Mouse (Mus musculus) adipocyte (in vitro differentiated cells): ENCODE results near the gene Stt3b.

ENCODE experiments used
- DNase-seq: peaks from one replicate; pipeline ENCODE4 v3.0.0-alpha.2; 2016; ENCODE audit warnings: low spot score

Gene Stt3b

DNA sequence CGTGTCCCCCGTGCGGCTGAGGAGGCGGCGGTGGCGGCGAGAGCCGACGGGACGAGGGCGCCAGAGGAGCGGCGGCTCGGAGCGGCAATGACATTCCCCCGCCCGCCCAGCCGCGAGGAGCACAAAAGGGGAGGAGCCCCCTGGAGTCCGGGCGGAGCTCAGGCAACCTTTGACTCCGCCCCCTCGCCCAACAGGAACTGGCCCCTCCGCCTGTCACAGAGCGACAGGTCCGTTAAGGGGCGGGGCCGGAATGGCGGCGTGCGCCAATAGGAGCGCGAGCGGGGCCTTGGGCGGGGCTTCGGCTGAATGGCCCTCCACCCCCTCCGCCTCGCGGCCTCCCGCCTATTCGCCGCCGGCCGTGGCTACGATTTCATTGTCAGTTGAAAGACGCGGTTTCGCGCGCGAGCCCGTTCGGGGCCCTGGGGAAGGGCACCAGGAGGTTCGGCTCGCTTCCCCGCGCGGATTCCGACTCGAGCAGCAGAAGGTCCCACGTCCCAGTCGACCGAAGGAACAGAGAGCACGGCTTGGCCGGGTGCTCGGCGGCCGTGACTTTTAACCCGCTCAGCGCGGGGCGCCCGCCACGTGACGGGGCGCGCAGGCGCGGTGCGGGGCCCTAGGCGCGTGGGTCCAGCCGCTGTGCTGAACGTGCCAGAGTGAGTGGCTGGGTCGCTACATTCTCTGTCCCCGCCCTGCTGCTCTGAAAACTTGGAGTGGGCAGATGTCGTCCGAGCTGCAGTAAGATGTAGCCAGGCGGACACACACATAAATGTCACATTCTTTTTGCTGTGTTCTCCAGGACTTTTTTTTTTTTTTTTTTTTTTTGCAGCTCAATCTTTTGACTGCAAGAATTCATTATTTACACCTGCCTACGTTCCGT, at the start of gene Stt3b:
Gene Stt3b, minus strand, starts transcription at position 76 of the 877 bp plus-strand sequence.
- DNase-seq: peak; percentile 98

DNA sequence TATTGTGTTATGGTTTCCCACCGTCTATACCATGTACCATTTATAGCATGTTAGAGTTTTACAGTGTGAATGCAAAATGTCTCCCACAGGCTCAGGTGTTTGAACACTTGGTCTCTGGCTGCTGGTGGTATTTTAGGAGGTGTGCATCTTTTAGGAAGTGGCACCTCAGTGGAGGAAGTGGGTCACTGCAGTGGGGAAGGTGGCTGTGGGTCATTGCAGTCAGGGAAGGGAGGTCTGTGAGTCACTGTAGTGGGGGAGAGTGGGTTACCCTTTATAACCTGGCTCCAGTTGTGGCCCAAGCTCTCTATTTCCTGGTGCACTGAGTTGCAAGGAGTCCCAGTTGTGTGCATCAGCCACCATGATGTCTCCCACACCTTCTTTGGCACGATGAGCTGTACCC, 48.2 kb upstream of the Stt3b start:
- DNase-seq: no peak

DNA sequence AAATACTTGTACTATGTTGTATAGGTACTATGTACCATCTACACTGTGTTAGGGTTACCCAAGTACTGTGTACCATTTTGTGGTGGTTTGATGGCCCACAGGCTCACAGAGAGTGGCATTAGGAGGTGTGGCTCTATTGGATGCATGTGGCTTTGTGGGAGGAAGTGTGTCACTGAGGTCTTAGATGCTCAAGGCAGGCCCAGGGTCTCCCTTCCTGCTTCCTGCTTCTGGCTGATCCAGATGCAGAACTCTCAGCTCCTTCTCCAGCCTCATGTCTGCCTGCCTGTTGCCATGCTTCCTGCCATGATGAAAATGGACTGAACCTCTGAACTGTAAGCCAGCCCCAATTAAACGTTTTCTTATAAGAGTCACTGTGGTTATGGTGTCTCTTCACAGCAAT, 47.8 kb upstream of the Stt3b start:
- DNase-seq: no peak

DNA sequence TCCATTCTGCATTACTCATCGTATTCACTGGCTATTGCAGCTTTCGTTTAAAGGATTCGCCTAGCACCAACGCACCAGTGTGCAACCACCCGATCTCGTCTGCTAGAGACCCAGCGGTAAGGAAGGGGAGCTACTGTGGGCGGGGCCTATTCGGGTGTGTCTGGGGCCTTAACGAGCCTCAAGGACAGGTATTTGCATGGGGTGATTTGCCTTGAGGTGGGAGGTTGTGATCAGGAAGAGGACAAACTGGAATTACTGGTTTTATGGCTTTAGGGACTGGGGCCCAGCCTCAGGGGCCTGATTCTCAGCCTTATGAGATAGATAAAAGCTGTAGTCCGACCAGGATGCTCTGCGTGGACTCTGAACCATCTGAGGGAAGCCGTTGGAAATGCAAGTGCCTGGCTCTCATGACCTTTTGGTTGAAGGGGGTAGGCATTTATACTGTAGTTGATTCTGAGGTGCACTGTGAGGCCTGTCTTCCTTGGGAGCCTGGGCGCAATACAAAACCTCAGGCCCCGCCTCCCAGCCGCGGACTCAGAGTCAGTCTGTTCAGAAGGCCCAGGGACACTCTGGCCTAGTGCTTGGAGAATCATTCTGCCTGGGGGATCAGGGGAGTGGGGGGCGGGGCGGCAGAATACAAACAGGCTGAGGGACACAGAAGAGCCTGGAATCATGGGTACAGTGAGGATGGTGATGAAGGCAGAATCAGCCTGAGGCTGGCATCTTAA, 46.7 kb upstream of the Stt3b start:
- DNase-seq: no peak

DNA sequence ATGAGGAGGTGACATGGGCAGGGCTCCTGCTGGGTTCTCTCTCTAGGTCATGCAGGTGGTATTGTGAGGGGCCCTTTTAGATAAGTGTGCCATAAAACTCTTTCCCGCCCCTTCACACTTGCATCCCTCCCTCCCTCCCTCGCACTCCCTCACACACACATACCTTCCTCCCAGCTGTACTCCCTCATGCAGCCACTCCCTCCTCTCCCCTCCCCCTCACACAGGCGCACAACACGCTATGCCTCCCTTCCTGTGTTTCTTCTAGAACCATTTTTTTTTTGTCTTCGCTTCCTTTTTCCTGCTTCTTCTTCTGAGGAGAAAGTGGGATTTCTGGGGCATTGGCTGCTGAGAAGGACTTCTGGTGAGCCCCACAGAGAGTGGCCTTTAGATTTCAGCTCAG, 45.8 kb upstream of the Stt3b start:
- DNase-seq: no peak

DNA sequence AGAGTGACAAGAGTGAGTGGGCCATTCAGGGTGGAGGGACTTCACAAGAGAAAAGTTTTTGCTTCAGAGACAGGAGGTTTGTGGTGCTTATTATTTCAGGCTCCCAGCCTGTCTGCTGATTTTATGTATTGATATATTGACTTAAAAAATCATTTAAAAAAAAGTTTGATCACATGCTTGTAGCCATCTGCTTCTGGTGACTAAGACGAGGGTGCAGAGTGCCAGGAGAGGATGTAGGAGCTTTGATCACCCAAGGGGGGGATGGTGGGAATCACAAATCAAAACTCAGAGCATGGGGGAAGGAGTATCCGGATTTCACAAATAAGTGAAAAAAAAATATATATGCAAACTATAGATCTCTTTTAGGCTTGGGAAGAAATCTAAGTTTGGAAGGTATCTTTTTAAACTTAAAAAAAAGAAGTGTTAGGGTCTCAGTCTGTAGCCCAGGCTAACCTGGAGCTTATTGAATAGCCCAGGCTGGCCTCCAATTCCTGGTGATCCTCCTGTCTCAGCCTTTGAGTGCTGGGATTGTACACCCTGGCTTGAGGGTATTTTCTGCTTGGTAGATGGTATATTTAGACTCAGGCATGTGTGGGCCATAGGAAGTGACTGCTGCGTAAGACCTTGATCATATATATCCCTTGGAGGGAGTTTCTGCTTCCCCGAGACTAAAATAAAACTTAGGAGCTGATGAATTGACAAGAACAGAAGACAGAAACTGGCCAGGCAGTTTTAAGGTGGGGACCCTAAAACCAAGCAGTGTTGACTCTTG, 39.7 kb upstream of the Stt3b start:
- no peak for DNase-seq

DNA sequence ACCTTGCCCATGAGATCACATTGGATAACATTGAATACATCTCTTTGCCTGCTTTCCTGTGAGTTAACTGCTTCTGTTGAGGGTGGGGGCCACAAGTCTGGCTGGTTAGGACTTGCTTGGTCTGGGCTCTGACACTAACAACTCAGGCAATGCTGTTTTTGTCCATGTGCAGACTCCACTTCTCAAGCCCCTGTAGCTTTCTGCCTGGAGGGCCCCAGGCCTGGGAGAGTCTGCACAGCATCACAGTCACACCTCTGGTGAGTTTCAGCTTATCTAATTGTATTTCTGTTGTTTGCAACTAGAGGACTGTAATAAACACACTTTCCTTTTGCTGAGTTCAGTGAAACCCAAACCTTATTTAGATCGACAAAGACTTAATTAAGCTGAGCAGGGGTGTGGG, 38.9 kb upstream of the Stt3b start:
- no peak for DNase-seq

DNA sequence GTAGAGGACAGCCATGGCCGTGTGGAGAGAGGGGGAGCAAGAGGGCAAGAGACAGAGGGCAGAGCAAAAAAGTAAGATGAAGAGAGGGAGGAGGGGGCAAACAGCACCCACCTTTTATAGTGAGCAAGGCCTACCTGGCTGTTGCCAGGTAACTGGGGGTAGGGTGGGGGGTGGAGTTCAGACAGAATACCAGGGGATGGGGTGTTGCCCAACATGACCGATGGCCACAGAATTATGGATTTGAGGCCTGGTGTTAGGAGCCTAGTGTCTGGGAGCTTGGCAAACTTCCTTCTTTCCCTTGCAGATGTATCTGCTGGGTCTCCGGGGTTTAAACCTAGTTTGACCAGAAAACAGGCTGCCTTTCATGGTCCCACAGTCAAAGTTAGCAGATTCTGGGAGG, 34.7 kb upstream of the Stt3b start:
- DNase-seq: no peak

DNA sequence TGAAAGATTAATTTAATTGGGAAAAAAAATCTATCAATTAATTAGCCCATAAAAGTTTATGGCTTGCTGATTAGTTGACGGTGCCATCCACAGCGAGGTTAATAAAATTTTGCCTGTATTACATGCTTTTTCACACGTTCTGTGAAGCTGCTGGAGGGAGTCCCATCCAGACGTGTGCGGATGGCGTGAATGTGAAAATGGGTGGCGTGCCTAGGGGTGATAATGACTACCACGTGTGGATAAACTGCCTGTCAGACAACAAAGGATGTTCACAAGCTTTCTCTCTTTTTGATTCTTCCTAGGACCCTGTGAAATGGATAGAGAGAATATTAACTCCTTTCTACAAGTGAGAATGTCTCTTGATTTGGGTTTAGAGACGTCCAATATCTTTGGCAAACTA, 31.4 kb upstream of the Stt3b start:
- DNase-seq: no peak

DNA sequence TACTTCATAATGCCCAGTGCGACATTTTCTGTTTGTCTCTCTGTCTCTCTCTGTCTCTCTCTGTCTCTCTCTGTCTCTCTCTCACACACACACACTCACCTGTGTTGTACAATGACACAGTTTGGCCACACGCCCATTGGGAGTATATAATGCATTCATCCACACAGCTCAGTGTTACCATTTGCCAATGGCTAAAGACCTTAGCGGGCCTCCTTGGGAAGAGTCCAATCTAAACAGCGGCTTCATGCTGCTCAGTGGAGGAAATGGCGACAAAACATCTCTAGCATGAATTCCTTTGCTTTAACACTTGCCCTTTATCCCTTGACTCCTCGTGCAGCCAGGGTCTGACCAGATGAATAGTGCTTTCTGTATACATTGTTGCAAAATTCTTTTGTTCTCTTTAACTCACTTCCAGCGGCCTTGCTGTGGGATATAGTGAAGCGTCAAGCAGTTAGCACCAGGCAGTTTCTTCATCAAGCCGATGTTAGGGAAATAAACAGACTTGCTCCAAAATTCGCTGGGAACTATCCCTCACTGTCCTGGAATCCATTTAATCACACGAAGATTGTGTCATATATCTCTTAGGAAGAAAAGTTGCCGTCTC, 30.1 kb upstream of the Stt3b start:
- DNase-seq: peak; percentile 28

DNA sequence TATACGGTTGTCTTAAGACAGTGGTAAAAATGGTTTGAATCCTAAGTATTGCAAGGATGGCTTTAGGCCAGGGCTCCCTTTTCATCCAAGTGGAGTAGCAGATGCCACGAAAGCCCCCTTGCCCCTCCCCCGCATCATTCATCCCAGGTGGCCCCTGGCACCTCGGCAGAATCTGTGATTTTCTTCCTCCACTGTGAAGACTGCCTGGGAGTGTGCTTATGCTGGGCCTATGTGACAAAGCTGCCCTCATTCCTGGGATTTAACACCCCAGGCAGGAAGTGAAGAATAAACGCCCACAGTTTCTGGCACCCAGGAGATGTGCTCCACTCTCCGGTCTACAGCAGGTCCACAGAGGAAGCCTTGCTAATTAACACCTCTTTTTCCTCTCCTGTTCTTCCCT, 28.6 kb upstream of the Stt3b start:
- DNase-seq: no peak

DNA sequence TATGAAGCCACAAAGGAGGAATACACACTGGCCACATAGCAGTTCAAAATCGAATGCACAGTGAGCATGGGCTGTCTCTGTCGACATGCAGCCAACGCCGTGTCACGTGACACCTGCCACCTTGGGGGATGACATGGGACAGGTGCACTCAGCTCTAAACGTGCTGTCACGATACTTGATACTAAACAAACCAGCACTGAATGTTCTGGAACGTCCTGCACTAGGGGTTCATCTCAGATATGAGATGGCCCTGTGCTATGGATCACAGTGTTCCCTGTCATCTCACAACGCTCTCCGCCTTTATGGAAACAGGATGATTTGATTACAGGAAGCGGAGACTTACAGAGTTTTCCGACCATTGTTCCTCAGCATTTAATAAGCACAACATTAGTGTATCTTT, 22.8 kb upstream of the Stt3b start:
- no peak for DNase-seq

DNA sequence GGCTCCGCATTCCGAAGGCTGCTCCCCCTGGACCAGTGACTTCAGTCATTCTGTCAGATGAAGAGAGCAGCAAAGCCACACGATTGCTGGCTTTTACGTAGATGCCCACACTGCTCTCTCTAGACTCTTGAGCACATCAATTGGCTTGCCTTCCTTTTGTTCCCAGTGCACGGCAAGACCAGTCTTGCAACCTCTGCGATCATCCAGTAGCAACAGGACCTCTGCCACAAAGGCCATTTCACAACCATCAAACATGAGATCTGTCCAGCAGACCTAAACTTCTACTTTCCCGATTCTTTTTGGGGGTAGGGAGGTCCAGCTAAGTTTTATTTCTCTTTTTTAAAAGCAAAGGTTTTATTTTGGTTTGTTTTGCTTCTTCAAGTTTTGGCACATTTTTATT, 22.1 kb upstream of the Stt3b start:
- DNase-seq: no peak

DNA sequence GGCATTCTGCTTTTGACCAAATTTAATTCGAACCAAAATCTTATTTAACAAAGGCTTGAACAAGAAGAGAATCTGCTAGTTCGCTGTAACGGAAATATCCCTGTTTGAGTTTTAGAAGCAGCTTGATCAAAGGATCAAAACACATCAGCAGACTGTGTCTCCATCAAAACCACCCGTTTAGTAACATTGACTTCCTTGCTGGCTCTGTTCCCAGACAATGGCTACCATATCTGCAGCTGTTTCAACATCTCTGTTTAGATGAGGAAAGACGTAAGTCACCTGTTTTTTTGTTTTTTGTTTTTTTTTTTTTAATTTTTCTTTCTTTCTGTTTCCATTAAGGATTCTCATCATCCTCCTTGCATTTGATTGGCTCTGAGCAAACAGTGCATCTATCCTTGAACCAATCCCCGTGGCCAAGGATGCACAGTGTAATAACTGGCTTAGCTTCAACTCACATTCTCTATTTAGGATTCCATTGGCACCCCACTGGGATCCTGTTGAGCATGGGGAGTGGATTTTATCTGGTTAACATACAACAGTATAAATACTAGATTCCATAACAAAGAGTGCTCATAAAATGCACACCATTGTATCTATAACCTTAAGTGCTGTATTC, 20.7 kb upstream of the Stt3b start:
- DNase-seq: peak; percentile 36

DNA sequence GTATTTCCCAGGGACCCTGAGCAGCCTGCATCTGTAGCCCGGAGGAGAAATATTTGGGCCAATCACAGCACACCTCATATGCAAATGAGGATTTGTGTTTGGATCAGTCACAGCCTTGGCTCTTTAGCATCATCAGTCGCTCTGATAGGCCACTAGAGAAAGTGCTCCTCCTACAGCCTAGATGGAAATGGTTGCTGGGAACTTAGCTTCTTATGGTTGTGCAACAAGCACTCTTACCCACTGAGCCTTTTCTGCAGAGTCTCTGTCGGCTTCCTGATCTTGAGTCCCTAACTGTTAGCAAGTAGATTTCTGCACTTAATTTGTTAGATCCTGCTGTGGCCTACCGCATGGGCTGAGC, 16.3 kb upstream of the Stt3b start:
- peak; percentile 54 for DNase-seq

DNA sequence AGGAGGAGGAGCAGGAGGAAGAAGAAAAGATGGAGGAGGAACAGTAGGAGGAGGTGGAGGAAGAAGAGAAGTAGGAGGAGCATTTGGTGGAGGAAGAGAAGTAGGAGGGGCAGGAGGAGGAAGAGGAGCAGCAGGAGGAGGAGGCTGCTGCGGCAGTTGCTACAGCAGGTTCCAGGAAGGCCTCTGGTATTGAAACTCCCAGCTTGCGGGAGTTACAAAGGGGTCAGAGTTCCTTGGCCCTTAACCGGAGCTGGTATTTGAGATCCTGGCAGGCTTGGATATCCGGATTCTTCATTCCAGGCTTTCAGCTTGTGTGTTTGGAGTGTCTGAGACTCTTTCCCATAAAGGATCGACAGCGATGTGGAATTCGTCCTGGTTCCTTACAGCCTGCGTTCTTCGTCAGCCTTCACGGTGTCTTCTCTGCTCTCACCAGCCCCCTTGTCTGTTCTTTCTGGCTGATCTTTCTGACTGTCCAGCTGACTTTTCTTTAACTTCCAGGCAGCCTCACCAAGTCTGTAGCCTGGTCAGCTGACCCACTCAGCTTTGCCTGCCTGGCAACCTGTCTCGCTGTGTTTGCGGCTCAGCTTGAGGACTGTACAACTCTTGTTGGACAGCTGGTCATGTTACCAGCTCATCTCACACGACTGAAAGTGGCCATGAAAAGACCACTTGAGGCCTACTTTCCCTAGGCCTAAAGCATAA, 15.8 kb upstream of the Stt3b start:
- DNase-seq: no peak

DNA sequence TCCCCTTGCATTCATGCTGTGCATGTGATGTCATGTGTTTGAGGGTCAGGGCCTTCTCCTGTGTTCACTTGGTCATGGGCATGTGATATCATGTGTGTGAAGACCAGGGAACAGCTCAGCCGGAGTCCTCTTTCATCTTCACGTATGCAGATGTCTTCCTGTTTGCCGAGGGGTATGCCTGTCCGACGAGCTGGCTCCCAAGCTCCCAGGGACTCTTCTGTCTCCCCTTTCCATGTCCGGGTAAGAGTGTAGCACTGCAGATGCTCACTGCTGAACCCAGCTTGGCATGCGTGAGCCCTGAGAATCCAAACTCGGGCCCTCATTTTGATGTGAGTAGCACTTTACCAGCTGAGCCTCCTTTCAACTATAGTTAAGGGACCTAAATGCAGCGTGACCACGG, 13.4 kb upstream of the Stt3b start:
- DNase-seq: no peak

DNA sequence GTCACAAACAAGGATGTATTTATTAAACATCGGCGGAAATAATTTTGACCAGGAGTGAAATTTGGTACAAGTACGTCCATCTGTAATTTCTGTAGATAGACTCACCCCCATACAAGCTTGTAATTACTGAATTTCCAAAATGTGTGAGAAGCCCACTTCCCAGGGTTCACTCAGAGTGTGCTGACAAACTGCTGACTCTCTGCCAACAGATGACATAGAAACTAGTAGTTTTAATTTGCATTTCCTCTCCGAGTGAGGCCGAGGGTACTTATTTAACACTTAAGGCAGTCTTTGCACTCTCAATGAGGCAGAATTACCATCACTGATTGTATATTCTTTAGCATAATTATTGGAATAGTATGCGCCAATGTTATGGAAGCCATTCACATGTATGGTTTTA, 12.2 kb upstream of the Stt3b start:
- no peak for DNase-seq

DNA sequence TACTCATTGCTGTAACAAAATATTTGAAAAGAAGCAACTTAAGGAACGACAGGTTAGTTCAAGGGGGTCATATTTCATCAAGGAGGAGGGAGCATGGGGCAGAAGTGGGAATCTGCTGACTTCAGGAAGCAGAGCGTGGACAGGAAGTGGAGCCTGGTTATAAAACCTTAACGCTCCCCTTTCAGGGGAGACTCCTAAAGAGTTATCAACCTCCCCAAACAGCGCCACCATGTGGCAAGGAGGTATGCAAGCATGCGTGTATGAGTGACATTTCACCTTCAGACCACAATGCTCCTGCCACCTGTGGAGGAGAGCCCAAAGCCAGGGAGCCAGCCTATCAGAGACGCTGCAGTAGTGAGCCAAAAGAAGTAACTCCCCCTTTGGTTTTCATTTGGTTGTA, 10.8 kb upstream of the Stt3b start:
- peak; percentile 40 for DNase-seq

DNA sequence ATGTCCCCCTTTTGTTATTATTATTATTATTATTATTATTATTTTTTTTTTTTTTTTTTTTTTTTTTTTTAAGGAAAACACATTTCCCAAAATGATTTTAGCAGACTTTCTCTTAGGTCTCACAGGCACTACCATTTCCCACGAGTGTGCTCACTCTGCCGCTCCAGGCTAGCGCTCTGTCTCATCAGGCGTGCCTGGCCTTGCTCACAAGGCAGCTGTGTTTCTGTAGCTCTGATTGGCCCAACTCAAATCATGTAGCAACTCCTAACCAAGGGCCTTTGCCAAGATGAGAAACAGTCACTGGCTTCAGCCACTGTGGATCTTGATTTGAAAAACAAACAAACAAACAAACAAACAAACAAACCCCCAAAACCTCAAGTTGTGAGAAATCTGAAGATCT, 9.9 kb upstream of the Stt3b start:
- DNase-seq: no peak

DNA sequence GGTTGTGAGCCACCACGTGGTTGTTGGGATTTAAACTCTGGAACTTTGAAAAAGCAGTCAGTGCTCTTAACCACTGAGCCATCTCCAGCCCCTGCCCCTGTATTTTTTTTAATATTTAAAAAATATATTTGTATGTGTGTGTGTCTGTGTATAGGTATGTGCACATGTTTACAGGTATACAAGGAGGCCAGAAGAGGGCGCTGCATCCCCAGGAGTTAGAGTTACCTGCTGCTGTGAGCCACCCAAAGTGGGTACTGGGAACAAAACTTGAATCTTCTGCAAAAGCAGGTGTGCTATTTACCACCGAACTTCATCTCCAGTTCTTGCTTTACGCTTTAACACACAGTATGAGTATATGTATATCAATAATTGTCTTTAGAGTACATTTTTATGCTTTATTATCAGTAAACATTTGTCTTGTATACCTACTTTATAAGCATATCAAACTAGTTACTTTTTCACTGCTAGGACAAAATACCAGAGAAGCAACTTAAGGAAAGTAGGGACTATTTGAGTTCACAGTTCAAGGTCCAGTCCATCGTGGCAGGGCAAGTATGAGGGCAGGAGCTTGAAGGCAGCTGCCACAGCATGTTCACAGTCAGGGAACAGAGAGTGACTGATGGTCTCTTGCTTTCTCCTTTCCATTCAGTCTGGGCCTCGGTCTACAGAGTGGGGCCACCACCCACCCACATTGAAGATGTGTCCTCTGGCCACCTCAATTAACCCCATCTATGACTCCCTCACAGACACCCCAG, 8.6 kb upstream of the Stt3b start:
- no peak for DNase-seq
